Mouse (Mus musculus) stomach, embryonic 16.5 days (tissue): ENCODE results near the gene Cdh13. TPM values are rescaled to one million over a fixed set of nuclear protein-coding genes. Genes with fewer than 3 reads are reported as not detected.

Experiments
- ATAC-seq: fragments of 200-750 bp; cut with Nextera tagmentation; 2 replicates; pipeline ENCODE4 v1.8.0; 2017; ENCODE audit warnings: moderate number of reproducible peaks, moderate TSS enrichment; ENCODE audit not compliant: insufficient read depth, low FRiP score
- H3K27ac ChIP-seq: fragments of 300-500 bp; sonication (generic); 2 replicates; pipeline ENCODE4 v1.5.1; 2014; ENCODE audit warnings: low read length
- H3K27me3 ChIP-seq: fragments of 300-500 bp; sonication (generic); 2 replicates; pipeline ENCODE4 v1.6.1; 2014; ENCODE audit warnings: low read length, control low read depth, mixed read lengths; ENCODE audit not compliant: control insufficient read depth, insufficient read depth
- H3K36me3 ChIP-seq: fragments of 300-500 bp; sonication (generic); 2 replicates; pipeline ENCODE4 v1.6.1; 2014; ENCODE audit warnings: low read length; ENCODE audit not compliant: control insufficient read depth, insufficient read depth
- H3K4me1 ChIP-seq: fragments of 300-500 bp; sonication (generic); 2 replicates; pipeline ENCODE4 v1.6.1; 2014; ENCODE audit warnings: low read length, control low read depth, mixed read lengths; ENCODE audit not compliant: control insufficient read depth, insufficient read depth
- H3K4me2 ChIP-seq: fragments of 300-500 bp; sonication (generic); 2 replicates; pipeline ENCODE4 v1.6.1; 2014; ENCODE audit warnings: low read depth, low read length, mixed read lengths
- H3K4me3 ChIP-seq: fragments of 300-500 bp; sonication (generic); replicated peaks from 2 replicates; pipeline ENCODE4 v1.5.1; 2014; ENCODE audit warnings: mild to moderate bottlenecking, low read length
- H3K9ac ChIP-seq: fragments of 300-500 bp; sonication (generic); 2 replicates; pipeline ENCODE4 v1.6.1; 2014; ENCODE audit warnings: low read length
- H3K9me3 ChIP-seq: fragments of 300-500 bp; sonication (generic); replicated peaks from 2 replicates; pipeline ENCODE4 v1.6.1; 2016; ENCODE audit warnings: low read length, control low read depth; ENCODE audit not compliant: control insufficient read depth
- WGBS: fragments of 180-500 bp; shearing (Covaris S2); extraction: QIAGEN DNeasy Blood & Tissue Kit; methylation state at CpG from one replicate; pipeline ENCODE4 v1.1.7; 2014; 5-methylcytosine and 5-hydroxymethylcytosine counted together
- polyA plus RNA-seq: library from polyadenylated mRNA; unstranded; fragments of >200 nt; fragmentation: Nextera tagmentation; extraction: Ambion mirVana; gene quantifications from 2 replicates; pipeline ENCODE4 v1.2.1, GENCODE M21; 2015

Gene Cdh13
- polyA plus RNA-seq, 1 experiment from 2014 or later, result 19.9 TPM

DNA sequence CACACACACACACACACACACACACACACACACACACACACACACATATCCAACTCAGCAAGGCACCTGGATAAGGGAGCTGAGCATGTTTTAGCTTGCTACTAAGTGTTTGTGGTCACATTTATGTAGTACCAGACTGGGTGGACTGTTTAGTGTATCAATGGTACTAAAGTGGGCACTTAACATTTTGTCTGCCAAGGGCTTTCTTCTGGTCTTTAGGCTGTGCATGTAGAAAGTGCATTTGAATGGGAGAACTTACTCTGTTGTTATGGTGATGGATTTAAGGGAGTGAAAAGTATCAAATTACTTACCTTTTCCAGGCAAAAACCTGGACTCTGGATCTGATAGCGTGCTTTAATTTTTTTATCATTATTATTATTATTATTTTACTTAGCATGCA, 240.4 kb downstream of the Cdh13 start:
- H3K4me3 ChIP-seq, result no peak overlapping the region
- 74% methylated on average over 1 of the region's 1 CpGs for WGBS

DNA sequence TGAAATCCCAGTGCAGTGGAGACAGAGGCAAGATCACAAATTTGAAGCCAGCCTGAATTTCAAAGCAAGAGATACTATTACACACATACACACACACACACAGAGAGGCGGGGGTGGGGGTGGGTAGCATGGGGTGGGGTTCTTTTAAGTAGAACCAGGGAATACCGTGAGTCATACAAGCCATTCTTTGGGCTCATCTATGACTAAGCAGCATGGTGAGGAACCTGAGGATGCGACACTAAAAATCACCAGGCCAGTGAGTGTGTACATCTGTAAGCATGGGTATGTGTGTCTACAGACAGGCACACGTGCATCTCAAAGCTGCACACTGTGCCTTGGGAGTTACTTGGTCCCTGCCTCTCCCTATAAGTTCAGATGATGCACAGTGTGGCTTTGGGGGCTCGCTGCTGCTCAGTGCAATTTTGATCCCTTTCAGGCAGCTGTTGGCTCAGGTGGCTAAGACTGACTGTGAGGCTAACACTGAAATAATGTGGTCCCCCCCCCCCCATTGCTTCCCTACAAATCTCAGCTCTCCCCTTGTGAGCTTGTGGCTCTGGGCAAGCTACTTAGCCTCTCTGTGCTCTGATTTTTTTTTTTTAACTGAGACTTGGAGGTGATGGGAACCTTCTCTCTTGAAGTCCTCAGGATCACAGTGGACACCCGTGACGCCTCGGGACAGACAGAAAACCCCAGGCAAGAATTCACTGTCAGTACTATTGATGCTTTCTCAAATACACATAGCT, 255.5 kb downstream of the Cdh13 start:
- no peaks in the 10 kb centered on the region for H3K9me3 ChIP-seq
- no peak overlapping the region for H3K4me2 ChIP-seq
- WGBS, result 80% methylated on average over 8 of the region's 8 CpGs
- no peak for ATAC-seq
- no peak overlapping the region for H3K4me3 ChIP-seq
- H3K27me3 ChIP-seq, result no peaks in the 10 kb centered on the region
- no peaks in the 10 kb centered on the region for H3K4me1 ChIP-seq
- no peaks in the 10 kb centered on the region for H3K36me3 ChIP-seq
- H3K9ac ChIP-seq, result no peak overlapping the region
- no peak overlapping the region for H3K27ac ChIP-seq

More for the DNA sequence above, 240.4 kb downstream of the Cdh13 start:
- ATAC-seq, result no peak
- H3K4me2 ChIP-seq, result no peak overlapping the region
- no peak overlapping the region for H3K27ac ChIP-seq
- no peaks in the 10 kb centered on the region for H3K36me3 ChIP-seq
- H3K9me3 ChIP-seq, result no peaks in the 10 kb centered on the region
- no peak overlapping the region for H3K9ac ChIP-seq
- H3K4me1 ChIP-seq, result no peaks in the 10 kb centered on the region
- no peaks in the 10 kb centered on the region for H3K27me3 ChIP-seq

DNA sequence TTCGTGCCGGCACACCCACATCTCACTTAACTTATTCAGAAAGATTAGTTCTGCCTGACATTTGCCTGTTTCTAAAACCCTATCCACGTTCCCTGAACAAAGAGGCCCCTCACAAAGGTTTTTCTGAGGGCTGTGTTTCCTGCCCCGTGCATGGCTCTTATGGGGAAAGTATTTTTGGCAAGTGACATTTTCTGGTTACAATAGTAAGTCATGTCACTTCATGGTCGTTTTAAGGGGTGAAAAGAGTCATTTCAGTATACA, 256.0 kb downstream of the Cdh13 start:
- Histone ChIP-seq H3K9ac (no peak overlapping the region), H3K36me3 (no peaks in the 10 kb centered on the region), H3K4me1 (no peaks in the 10 kb centered on the region), H3K4me3 (no peak overlapping the region), H3K27me3 (no peaks in the 10 kb centered on the region), H3K9me3 (no peaks in the 10 kb centered on the region), H3K27ac (no peak overlapping the region), H3K4me2 (no peak overlapping the region)
- WGBS, result 37% methylated on average over 5 of the region's 5 CpGs
- no peak for ATAC-seq

DNA sequence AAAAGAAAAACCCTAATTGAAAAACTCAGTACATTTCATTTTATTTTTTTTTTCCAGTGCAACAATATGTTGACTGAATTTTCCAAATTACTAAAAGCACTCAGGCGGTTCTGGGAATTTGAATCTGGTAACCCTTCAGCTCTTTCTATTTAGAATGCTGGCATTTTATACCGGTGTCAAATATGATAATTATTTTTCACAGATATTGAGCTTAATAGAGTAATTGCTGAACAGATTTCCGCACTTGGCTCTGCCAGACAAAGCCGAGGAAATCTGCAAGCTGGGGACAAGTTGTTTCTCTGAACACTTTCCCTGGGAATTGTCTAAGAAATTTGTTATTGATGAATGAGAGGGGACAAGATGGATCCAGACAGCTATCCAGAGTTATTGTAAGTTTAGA, 256.4 kb downstream of the Cdh13 start:
- ATAC-seq, result no peak
- Histone ChIP-seq H3K4me3 (no peak overlapping the region), H3K36me3 (no peaks in the 10 kb centered on the region), H3K9me3 (no peaks in the 10 kb centered on the region), H3K4me1 (no peaks in the 10 kb centered on the region), H3K9ac (no peak overlapping the region), H3K27me3 (no peaks in the 10 kb centered on the region), H3K4me2 (no peak overlapping the region), H3K27ac (no peak overlapping the region)
- 85% methylated on average over 4 of the region's 4 CpGs for WGBS

DNA sequence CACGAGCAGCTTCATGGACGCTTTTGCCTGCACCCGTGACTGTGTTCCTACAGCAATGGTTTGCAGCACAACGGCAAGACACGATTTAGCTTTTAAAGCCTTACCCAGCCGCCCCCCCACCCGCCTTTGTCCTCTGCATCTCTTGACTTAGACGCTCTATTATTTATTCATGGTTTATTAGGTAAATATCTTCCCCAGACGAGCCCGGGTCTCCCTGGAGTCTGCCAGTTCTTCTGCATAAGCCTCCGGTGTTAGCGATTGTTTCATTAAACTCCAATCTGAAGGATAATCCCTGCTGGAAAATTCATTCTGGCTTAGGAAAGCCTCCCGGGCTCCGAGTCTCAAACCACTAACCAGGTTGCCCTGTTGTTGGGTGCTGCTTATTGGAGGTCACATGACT, 268.9 kb downstream of the Cdh13 start:
- H3K36me3 ChIP-seq, result no peaks in the 10 kb centered on the region
- H3K9ac ChIP-seq, result no peak overlapping the region
- no peaks in the 10 kb centered on the region for H3K27me3 ChIP-seq
- H3K27ac ChIP-seq, result no peak overlapping the region
- H3K4me2 ChIP-seq, result no peak overlapping the region
- H3K4me1 ChIP-seq, result no peaks in the 10 kb centered on the region
- H3K9me3 ChIP-seq, result no peaks in the 10 kb centered on the region
- no peak for ATAC-seq
- H3K4me3 ChIP-seq, result no peak overlapping the region
- WGBS, result 82% methylated on average over 14 of the region's 14 CpGs

DNA sequence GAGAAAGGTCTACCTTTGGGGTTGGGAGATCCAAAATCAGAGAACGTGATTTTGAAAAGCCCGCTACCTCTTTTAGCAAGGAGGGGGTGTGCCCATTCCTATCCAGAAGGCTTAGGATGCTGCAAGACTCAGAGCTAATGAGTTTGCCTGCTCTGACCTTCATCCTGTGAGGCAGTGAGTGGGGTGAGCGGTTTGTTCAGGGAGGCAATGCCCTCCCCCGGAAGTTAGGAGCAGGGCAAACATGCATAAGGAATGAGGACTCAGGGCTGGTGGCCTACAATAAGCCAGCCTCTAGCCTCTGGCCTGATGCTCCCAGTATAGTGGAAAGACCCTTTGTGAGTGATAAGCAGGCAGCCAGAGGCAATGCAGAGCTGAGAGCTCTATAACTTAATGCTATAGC, 269.3 kb downstream of the Cdh13 start:
- Histone ChIP-seq H3K4me1 (no peaks in the 10 kb centered on the region), H3K4me3 (no peak overlapping the region), H3K27ac (no peak overlapping the region), H3K27me3 (no peaks in the 10 kb centered on the region), H3K9ac (no peak overlapping the region), H3K4me2 (no peak overlapping the region), H3K36me3 (no peaks in the 10 kb centered on the region), H3K9me3 (no peaks in the 10 kb centered on the region)
- 77% methylated on average over 4 of the region's 4 CpGs for WGBS
- no peak for ATAC-seq

DNA sequence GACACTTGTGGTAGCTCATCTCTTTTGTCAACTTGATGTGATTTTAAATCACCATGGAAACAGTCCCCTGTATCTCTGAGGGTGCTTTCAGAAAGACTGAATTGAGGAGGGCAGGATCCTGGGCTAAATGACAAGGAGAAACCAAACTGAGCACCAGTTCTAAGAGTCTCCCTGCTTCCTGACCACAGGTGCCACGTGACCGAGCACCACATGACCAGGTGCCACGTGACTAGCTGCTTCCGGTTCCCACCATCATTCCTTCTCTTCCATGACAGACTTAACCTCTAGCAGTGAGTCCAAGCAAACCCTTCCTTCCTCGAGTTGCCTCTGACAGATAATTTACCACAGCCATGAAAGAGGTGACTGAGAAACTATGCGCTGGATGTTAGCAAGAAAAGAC, 280.5 kb downstream of the Cdh13 start:
- WGBS, result 65% methylated on average over 6 of the region's 6 CpGs
- Histone ChIP-seq H3K4me1 (no peaks in the 10 kb centered on the region), H3K27ac (no peak overlapping the region), H3K27me3 (no peaks in the 10 kb centered on the region), H3K36me3 (no peaks in the 10 kb centered on the region), H3K4me2 (no peak overlapping the region), H3K4me3 (no peak overlapping the region), H3K9ac (no peak overlapping the region), H3K9me3 (no peaks in the 10 kb centered on the region)
- no peak for ATAC-seq

DNA sequence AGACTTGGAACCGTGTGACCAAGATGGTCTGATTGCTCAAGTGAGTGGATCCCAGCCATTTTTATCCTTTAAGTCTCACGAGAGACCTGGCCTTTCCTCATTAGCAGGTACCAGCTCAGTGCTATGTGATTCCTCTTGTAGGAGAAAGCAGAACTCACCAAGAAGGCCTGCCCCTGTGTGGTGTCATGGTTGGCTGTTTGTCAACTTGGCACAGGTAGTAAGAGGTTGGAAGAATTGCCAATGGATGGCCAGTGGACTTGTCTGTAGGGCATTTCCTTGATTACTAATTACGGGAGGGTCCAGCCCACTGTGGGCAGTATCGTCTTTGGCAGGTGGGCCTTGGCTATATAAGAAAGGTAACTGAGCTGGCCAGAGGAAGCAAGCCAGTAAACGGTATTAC, 281.7 kb downstream of the Cdh13 start:
- no peak overlapping the region for H3K4me2 ChIP-seq
- no peak overlapping the region for H3K27ac ChIP-seq
- no peak overlapping the region for H3K4me3 ChIP-seq
- ATAC-seq, result no peak
- H3K36me3 ChIP-seq, result no peaks in the 10 kb centered on the region
- no peaks in the 10 kb centered on the region for H3K4me1 ChIP-seq
- H3K9me3 ChIP-seq, result no peaks in the 10 kb centered on the region
- 93% methylated on average over 5 of the region's 5 CpGs for whole genome bisulfite sequencing
- H3K9ac ChIP-seq, result no peak overlapping the region
- no peaks in the 10 kb centered on the region for H3K27me3 ChIP-seq

DNA sequence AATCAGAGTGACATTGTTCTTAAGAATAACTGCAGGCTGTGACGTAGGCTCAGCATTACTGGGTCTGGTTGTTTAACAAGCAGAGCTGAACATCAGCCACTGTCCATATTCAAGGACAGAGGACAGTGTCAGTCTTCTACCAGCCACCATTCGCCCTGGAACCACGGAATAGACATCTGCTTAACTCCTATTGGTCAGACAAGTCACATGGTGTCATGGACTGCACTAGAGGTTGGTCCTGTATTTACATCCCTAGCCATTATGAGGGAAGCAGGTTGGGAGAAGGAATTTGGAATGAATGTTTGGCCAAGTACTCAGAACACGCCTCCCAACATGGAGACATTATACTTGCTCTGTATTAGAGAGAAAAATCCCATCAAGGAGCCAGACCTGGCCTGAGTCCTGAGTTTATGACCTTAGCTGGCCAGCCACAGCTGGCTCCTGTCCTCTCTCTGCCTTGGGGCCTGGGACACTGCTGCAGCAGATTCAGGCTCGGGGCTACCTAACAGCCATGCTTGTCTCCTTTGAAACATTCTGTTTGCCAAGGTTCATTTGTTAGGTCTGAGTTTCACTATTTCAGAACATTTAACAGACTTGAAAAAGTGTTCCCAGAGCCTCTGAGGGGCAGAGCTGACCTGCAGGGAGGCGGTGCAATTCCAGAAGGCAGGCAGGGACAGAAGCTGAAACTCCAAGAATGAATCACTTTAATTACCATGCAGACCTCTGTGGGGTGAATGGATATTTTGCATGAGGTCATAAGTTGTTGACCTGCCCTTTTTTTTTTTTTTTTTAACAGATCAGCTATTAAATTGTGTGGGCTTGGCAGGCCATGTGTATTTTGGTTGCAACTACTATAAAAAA, 282.6 kb downstream of the Cdh13 start:
- no peaks in the 10 kb centered on the region for H3K9me3 ChIP-seq
- H3K4me1 ChIP-seq, result no peaks in the 10 kb centered on the region
- no peak for ATAC-seq
- H3K27ac ChIP-seq, result no peak overlapping the region
- no peak overlapping the region for H3K4me2 ChIP-seq
- H3K9ac ChIP-seq, result no peak overlapping the region
- no peaks in the 10 kb centered on the region for H3K27me3 ChIP-seq
- WGBS, result 62% methylated on average over 6 of the region's 6 CpGs
- H3K36me3 ChIP-seq, result no peaks in the 10 kb centered on the region
- H3K4me3 ChIP-seq, result no peak overlapping the region
